Mouse (Mus musculus) Muller cell, postnatal 12 days (primary cell): ENCODE measurements around the gene Zfp580.

Source experiments
- DNase-seq: peaks from one replicate; pipeline ENCODE4 v3.0.0-alpha.2; 2015; ENCODE audit errors: inconsistent ontology term

The Zfp580 gene

DNA sequence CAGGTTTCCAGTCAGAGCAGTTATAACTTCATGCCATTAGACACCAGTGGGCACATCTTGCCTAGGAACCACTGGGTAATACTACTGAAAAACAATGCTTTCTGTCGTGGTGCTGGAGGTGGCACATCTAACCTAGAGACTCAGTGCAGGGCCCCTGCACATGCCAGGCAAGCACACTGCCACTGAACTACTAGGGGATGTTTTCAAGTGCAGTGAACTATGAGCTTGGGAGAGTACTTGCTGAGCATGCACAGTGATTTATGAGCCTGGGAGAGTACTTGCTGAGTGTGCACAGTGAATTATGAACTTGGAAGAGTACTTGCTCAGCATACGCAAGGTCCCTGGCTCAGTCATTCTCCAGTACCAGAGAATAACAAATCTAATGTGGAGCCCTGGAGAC lies 51.2 kb downstream of the Zfp580 start:
- no peak for DNase-seq
